Mouse (Mus musculus): Measurements from ENCODE around the gene Lcor. TPM values are rescaled to one million over a fixed set of nuclear protein-coding genes. Genes with fewer than 3 reads are reported as not detected.

Lcor gene
- polyA plus RNA-seq, 1 experiment from 2014 or later: 28.4 TPM

Small RNA genes within 50 kb of the gene (microRNA-seq; reads per million reads assigned to microRNA genes)
- gene Mir8091: not detected

Other genes starting within 250 kb of the Lcor start
- 81.3 and 84.2 TPM in 2 replicates for gene Tm9sf3, start 218.6 kb upstream of the Lcor start, polyA plus RNA-seq (2015; fragmentation: Nextera tagmentation; extraction: Ambion mirVana)
- 0.99 and 1.1 TPM in 2 replicates for gene Pik3ap1, start 97.5 kb upstream of the Lcor start, polyA plus RNA-seq (2015; fragmentation: Nextera tagmentation; extraction: Ambion mirVana)
- gene Gm340, start 99.7 kb downstream of the Lcor start, polyA plus RNA-seq (2015; fragmentation: Nextera tagmentation; extraction: Ambion mirVana): 2.8 and 3.4 TPM in 2 replicates

Measured in forebrain, embryonic 13.5 days (tissue).